Mouse (Mus musculus): ENCODE data around the gene Tmem150c. TPM values are rescaled to one million over a fixed set of nuclear protein-coding genes. Genes with fewer than 3 reads are reported as not detected.

Tmem150c gene
- polyA plus RNA-seq, 1 experiment from 2014 or later = 1.6 TPM

DNA sequence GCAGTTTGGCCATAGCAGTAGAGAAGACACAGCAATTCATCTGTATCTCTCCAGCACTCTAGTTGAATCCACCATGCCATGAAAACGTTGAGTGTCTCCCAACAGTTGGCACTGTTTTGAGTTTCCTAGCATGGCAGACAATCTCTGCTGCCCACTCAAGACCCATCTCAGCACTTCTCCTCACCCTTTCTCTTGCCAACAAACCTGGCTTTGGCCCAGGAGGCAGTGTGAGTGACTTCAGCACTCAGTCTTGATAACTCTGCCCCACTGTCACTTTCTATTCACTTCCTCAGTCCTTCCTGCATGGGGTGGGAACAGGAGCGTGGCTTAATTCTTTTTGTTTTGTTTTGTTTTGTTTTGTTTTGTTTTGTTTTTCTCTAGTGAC is 19.2 kb upstream of the Tmem150c start:
- H3K27me3 ChIP-seq (ENCODE audit: control insufficient read depth, insufficient read depth, low read length) = no peaks in the 10 kb centered on the region
- no peaks in the 10 kb centered on the region for H3K36me3 ChIP-seq (replicated peaks; ENCODE audit: control insufficient read depth, insufficient read depth, low read depth, low read length)
- DNase-seq (ENCODE audit: low spot score) (no peak), ATAC-seq (replicated peaks; ENCODE audit: insufficient number of reproducible peaks, low FRiP score, low TSS enrichment, low read depth) (no peak)
- H3K4me3 ChIP-seq (ENCODE audit: low read depth, low read length) = no peak overlapping the region
- WGBS = 61% methylated on average over 2 of the region's 2 CpGs
- no peaks in the 10 kb centered on the region for H3K9me3 ChIP-seq (replicated peaks; ENCODE audit: control insufficient read depth, low read length)
- no peak overlapping the region for H3K9ac ChIP-seq (replicated peaks; ENCODE audit: low read length)
- no peak overlapping the region for H3K4me2 ChIP-seq (ENCODE audit: low read depth, low read length)
- no peak overlapping the region for H3K27ac ChIP-seq (replicated peaks; ENCODE audit: low read depth, low read length)
- H3K4me1 ChIP-seq (ENCODE audit: control insufficient read depth, insufficient read depth, low read length) = no peaks in the 10 kb centered on the region

GRCm38 (mm10) chr5:100178122-100178780 is 18.6 kb upstream of the Tmem150c start:
- DNase-seq (ENCODE audit: low spot score) = no peak
- Histone ChIP-seq H3K9ac (replicated peaks; ENCODE audit: low read length) (no peak overlapping the region), H3K27ac (replicated peaks; ENCODE audit: low read depth, low read length) (no peak overlapping the region), H3K36me3 (replicated peaks; ENCODE audit: control insufficient read depth, insufficient read depth, low read depth, low read length) (no peaks in the 10 kb centered on the region), H3K27me3 (ENCODE audit: control insufficient read depth, insufficient read depth, low read length) (no peaks in the 10 kb centered on the region), H3K9me3 (replicated peaks; ENCODE audit: control insufficient read depth, low read length) (no peaks in the 10 kb centered on the region), H3K4me2 (ENCODE audit: low read depth, low read length) (no peak overlapping the region), H3K4me1 (ENCODE audit: control insufficient read depth, insufficient read depth, low read length) (no peaks in the 10 kb centered on the region), H3K4me3 (ENCODE audit: low read depth, low read length) (no peak overlapping the region)
- no peak for ATAC-seq (replicated peaks; ENCODE audit: insufficient number of reproducible peaks, low FRiP score, low TSS enrichment, low read depth)
- WGBS = 72% methylated on average over 4 of the region's 4 CpGs

DNA sequence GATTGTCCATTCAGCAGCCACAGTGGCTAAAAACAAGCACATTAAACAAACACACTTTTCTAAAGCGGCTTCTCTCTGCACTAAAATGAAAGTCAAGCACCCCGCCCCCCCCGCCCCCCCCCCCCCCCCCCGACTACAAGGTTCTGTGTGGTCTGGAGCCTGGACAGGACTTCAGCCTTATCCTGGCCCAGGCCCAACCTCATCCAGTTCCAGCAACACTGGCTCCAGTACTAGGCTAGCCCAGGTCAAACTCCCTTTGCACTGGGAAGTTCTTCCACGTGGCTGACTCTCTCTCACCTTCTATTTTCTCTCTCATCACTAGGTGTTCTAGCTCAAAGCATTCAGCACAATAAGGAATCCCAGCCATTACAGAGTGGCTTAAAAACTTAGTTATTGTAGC is 17.9 kb upstream of the Tmem150c start:
- Histone ChIP-seq H3K27me3 (ENCODE audit: control insufficient read depth, insufficient read depth, low read length) (no peaks in the 10 kb centered on the region), H3K27ac (replicated peaks; ENCODE audit: low read depth, low read length) (no peak overlapping the region), H3K4me1 (ENCODE audit: control insufficient read depth, insufficient read depth, low read length) (no peaks in the 10 kb centered on the region), H3K9ac (replicated peaks; ENCODE audit: low read length) (no peak overlapping the region), H3K9me3 (replicated peaks; ENCODE audit: control insufficient read depth, low read length) (no peaks in the 10 kb centered on the region), H3K4me2 (ENCODE audit: low read depth, low read length) (no peak overlapping the region), H3K36me3 (replicated peaks; ENCODE audit: control insufficient read depth, insufficient read depth, low read depth, low read length) (no peaks in the 10 kb centered on the region), H3K4me3 (ENCODE audit: low read depth, low read length) (no peak overlapping the region)
- 85% methylated on average over 3 of the region's 5 CpGs for WGBS
- DNase-seq (ENCODE audit: low spot score) (no peak), ATAC-seq (replicated peaks; ENCODE audit: insufficient number of reproducible peaks, low FRiP score, low TSS enrichment, low read depth) (no peak)

- Histone ChIP-seq H3K9ac (replicated peaks; ENCODE audit: low read length) (no peak overlapping the region), H3K4me3 (ENCODE audit: low read depth, low read length) (no peak overlapping the region), H3K36me3 (replicated peaks; ENCODE audit: control insufficient read depth, insufficient read depth, low read depth, low read length) (no peaks in the 10 kb centered on the region), H3K27ac (replicated peaks; ENCODE audit: low read depth, low read length) (no peak overlapping the region), H3K9me3 (replicated peaks; ENCODE audit: control insufficient read depth, low read length) (no peaks in the 10 kb centered on the region), H3K4me1 (ENCODE audit: control insufficient read depth, insufficient read depth, low read length) (no peaks in the 10 kb centered on the region), H3K27me3 (ENCODE audit: control insufficient read depth, insufficient read depth, low read length) (no peaks in the 10 kb centered on the region), H3K4me2 (ENCODE audit: low read depth, low read length) (no peak overlapping the region)
- WGBS = 72% methylated on average over 5 of the region's 5 CpGs
- ATAC-seq (replicated peaks; ENCODE audit: insufficient number of reproducible peaks, low FRiP score, low TSS enrichment, low read depth) (no peak), DNase-seq (ENCODE audit: low spot score) (no peak)
Measured at GRCm38 (mm10) chr5:100176096-100176495, 16.5 kb upstream of the Tmem150c start.

GRCm38 (mm10) chr5:100175582-100175981 is 16.0 kb upstream of the Tmem150c start:
- H3K9ac ChIP-seq (replicated peaks; ENCODE audit: low read length) = no peak overlapping the region
- H3K4me2 ChIP-seq (ENCODE audit: low read depth, low read length) = no peak overlapping the region
- ATAC-seq (replicated peaks; ENCODE audit: insufficient number of reproducible peaks, low FRiP score, low TSS enrichment, low read depth) (no peak), DNase-seq (ENCODE audit: low spot score) (no peak)
- H3K36me3 ChIP-seq (replicated peaks; ENCODE audit: control insufficient read depth, insufficient read depth, low read depth, low read length) = no peaks in the 10 kb centered on the region
- no peak overlapping the region for H3K4me3 ChIP-seq (ENCODE audit: low read depth, low read length)
- no peaks in the 10 kb centered on the region for H3K4me1 ChIP-seq (ENCODE audit: control insufficient read depth, insufficient read depth, low read length)
- no peaks in the 10 kb centered on the region for H3K27me3 ChIP-seq (ENCODE audit: control insufficient read depth, insufficient read depth, low read length)
- WGBS = 74% methylated on average over 7 of the region's 7 CpGs
- no peak overlapping the region for H3K27ac ChIP-seq (replicated peaks; ENCODE audit: low read depth, low read length)
- H3K9me3 ChIP-seq (replicated peaks; ENCODE audit: control insufficient read depth, low read length) = no peaks in the 10 kb centered on the region

DNA sequence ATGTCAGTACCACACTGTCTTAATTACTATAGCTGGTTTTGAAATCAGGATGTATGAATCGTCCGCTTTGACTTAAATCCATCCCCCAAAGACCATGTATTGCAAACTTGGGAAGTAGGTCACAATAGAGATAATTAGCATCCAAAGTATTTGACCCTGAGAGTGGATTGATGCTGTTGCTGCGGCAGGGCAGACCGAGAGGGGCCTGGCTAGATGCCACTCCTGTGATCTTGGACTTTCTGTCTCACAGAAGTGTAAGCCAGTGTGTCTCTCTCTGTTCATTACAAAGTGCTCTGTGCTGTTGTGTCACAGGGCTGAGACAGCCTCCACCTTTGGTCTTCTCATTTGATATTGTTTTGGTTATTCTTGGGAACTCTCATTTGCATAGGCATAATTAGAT is 12.5 kb upstream of the Tmem150c start:
- H3K4me3 ChIP-seq (ENCODE audit: low read depth, low read length) = no peak overlapping the region
- H3K36me3 ChIP-seq (replicated peaks; ENCODE audit: control insufficient read depth, insufficient read depth, low read depth, low read length) = no peaks in the 10 kb centered on the region
- no peaks in the 10 kb centered on the region for H3K4me1 ChIP-seq (ENCODE audit: control insufficient read depth, insufficient read depth, low read length)
- WGBS = 75% methylated on average over 4 of the region's 4 CpGs
- ATAC-seq (replicated peaks; ENCODE audit: insufficient number of reproducible peaks, low FRiP score, low TSS enrichment, low read depth) (no peak), DNase-seq (ENCODE audit: low spot score) (no peak)
- no peak overlapping the region for H3K4me2 ChIP-seq (ENCODE audit: low read depth, low read length)
- H3K9me3 ChIP-seq (replicated peaks; ENCODE audit: control insufficient read depth, low read length) = no peaks in the 10 kb centered on the region
- H3K27me3 ChIP-seq (ENCODE audit: control insufficient read depth, insufficient read depth, low read length) = no peaks in the 10 kb centered on the region
- H3K9ac ChIP-seq (replicated peaks; ENCODE audit: low read length) = no peak overlapping the region
- H3K27ac ChIP-seq (replicated peaks; ENCODE audit: low read depth, low read length) = no peak overlapping the region

GRCm38 (mm10) chr5:100166591-100167491 is 7.2 kb upstream of the Tmem150c start:
- peak; percentile 63 for DNase-seq (ENCODE audit: low spot score)
- Histone ChIP-seq H3K27me3 (ENCODE audit: control insufficient read depth, insufficient read depth, low read length) (no peaks in the 10 kb centered on the region), H3K36me3 (replicated peaks; ENCODE audit: control insufficient read depth, insufficient read depth, low read depth, low read length) (no peaks in the 10 kb centered on the region), H3K9me3 (replicated peaks; ENCODE audit: control insufficient read depth, low read length) (no peaks in the 10 kb centered on the region), H3K27ac (replicated peaks; ENCODE audit: low read depth, low read length) (no peak overlapping the region), H3K4me3 (ENCODE audit: low read depth, low read length) (no peak overlapping the region), H3K4me2 (ENCODE audit: low read depth, low read length) (no peak overlapping the region), H3K4me1 (ENCODE audit: control insufficient read depth, insufficient read depth, low read length) (no peaks in the 10 kb centered on the region), H3K9ac (replicated peaks; ENCODE audit: low read length) (no peak overlapping the region)
- ATAC-seq (replicated peaks; ENCODE audit: insufficient number of reproducible peaks, low FRiP score, low TSS enrichment, low read depth) = no peak
- 55% methylated on average over 14 of the region's 14 CpGs for WGBS

DNA sequence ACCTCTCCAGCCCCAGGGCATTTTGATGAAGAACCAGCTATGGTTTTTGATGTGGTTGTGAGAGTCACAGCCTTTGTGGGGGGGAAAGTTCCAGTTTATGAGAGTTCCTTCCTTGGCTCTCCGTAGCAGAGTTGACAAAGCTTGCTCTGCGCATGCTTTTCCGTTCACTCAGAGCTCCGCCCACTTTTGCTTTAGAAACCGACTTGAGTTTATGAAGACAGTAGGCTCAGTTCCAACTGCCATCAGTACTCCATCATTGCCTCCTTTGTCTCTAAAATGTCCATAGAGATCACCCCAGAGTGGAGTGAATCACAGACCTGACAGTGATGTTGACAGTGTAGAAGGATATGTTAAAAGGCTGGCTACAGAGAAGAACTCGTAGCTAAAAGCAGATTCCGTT is 3.8 kb upstream of the Tmem150c start:
- 69% methylated on average over 7 of the region's 7 CpGs for WGBS
- H3K27me3 ChIP-seq (ENCODE audit: control insufficient read depth, insufficient read depth, low read length) = peaks cover 15% of the 10 kb centered on the region

More for the DNA sequence above, 3.8 kb upstream of the Tmem150c start:
- Histone ChIP-seq H3K4me2 (ENCODE audit: low read depth, low read length) (no peak overlapping the region), H3K27ac (replicated peaks; ENCODE audit: low read depth, low read length) (no peak overlapping the region), H3K4me3 (ENCODE audit: low read depth, low read length) (no peak overlapping the region), H3K9me3 (replicated peaks; ENCODE audit: control insufficient read depth, low read length) (no peaks in the 10 kb centered on the region), H3K4me1 (ENCODE audit: control insufficient read depth, insufficient read depth, low read length) (no peaks in the 10 kb centered on the region; the same call in 1 of the 2 replicates), H3K36me3 (replicated peaks; ENCODE audit: control insufficient read depth, insufficient read depth, low read depth, low read length) (no peaks in the 10 kb centered on the region), H3K9ac (replicated peaks; ENCODE audit: low read length) (no peak overlapping the region)
- no peak for DNase-seq (ENCODE audit: low spot score)
- ATAC-seq (replicated peaks; ENCODE audit: insufficient number of reproducible peaks, low FRiP score, low TSS enrichment, low read depth) = no peak

All from embryonic facial prominence, embryonic 11.5 days (tissue).